Mouse (Mus musculus): Measurements from ENCODE around the gene Pank3. TPM values are rescaled to one million over a fixed set of nuclear protein-coding genes. Genes with fewer than 3 reads are reported as not detected.

Pank3 gene
- polyA plus RNA-seq (2012; fragmentation: generic; extraction: Trizol) = 7.1 TPM
- long read RNA-seq, experiment 1, full-length matches to known transcripts = 3 of 7 reads
- long read RNA-seq, experiment 1, partial matches to known transcripts = 0 of 7 reads
- long read RNA-seq, experiment 1, other reads (novel, unspliced or antisense) = 4 of 7 reads
- long read RNA-seq, experiment 2, full-length matches to known transcripts = 39 of 50 reads
- long read RNA-seq, experiment 2, partial matches to known transcripts = 7 of 50 reads
- long read RNA-seq, experiment 2, other reads (novel, unspliced or antisense) = 4 of 50 reads

DNA sequence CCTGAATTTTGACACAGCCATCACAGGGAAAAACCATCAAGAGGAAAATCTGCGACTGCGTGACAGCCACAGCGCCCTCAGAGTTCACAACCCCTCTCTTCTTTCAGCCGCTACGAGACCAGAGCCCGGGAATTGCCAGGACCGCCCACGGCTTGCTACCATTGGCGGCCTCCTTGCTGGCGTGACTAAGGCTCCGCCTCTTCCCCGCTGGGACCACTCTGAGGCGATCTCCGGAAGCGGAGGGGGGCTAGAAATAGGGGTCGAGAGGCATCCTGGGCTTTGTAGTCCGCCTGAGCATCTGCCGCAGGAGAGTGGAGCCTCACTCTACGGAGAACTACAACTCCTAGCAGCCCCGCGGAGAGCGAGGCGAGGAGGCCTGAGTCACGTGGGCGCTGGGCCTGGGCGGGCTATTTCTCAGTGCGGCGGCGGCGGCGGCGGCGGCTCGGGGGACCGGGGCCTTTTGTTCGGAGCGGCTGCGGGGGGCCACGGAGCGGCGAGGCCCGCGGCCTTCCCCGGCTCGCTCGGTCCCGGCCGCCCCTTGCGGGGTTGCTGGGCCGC is at the start of gene Pank3:
Gene Pank3, plus strand, starts transcription at position 297 of the 558 bp plus-strand sequence.
- peaks cover 47% of the 10 kb centered on the region for H3K79me2 ChIP-seq (ENCODE audit: control insufficient read depth, insufficient read depth)
- TF ChIP-seq FOSL1 (IDR thresholded peaks at IDR 0.05; ENCODE audit: insufficient read depth, low read length, poor library complexity, severe bottlenecking) (no peak), MAX (IDR thresholded peaks at IDR 0.05) (peak; percentile 34), USF1 (IDR thresholded peaks at IDR 0.05; ENCODE audit: low read depth) (peak; percentile 85), MYOD1 (IDR thresholded peaks at IDR 0.05; ENCODE audit: control insufficient read depth, insufficient read length, low read depth) (no peak)
- H3K4me3 ChIP-seq (ENCODE audit: insufficient read depth, poor library complexity, severe bottlenecking) = peak within 1 kb of the TSS; percentile 95
- peak within 1 kb of the TSS; percentile 54 for H3ac ChIP-seq (ENCODE audit: control insufficient read depth, insufficient read length, low read depth)
- H3K36me3 ChIP-seq (ENCODE audit: control insufficient read depth, insufficient read depth) = peaks cover 16% of the 10 kb centered on the region
- no peaks in the 10 kb centered on the region for H3K27me3 ChIP-seq (ENCODE audit: control insufficient read depth, insufficient read depth, insufficient read length)
- H3K79me3 ChIP-seq (ENCODE audit: low read depth) = peaks cover 48% of the 10 kb centered on the region

DNA sequence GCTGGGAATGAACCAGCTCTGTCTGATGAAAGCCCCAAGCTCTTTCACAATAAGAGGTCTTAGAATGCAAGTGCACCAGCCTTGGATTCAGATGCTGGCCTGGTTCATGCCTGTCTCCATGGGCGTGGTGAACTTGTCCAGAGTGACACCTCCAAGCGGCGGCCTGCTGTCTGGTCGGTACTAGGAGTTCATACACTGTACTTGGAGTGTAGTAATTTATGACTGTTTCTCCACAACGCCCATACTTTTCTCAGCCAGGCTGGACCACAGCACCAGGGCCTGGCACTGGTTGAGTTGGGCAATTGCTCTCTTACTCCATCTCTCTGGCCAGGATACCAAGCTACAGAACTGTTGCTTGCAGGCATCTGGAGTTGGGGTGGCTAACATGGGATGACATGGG is 45.4 kb upstream of the Pank3 start:
- Histone ChIP-seq H3K79me3 (ENCODE audit: low read depth) (no peaks in the 10 kb centered on the region), H3K79me2 (ENCODE audit: control insufficient read depth, insufficient read depth) (no peaks in the 10 kb centered on the region), H3ac (ENCODE audit: control insufficient read depth, insufficient read length, low read depth) (no peak overlapping the region), H3K36me3 (ENCODE audit: control insufficient read depth, insufficient read depth) (no peaks in the 10 kb centered on the region), H3K27me3 (ENCODE audit: control insufficient read depth, insufficient read depth, insufficient read length) (peaks cover 4% of the 10 kb centered on the region), H3K4me3 (ENCODE audit: insufficient read depth, poor library complexity, severe bottlenecking) (no peak overlapping the region)
- TF ChIP-seq USF1 (IDR thresholded peaks at IDR 0.05; ENCODE audit: low read depth) = no peak

- Histone ChIP-seq H3K79me2 (ENCODE audit: control insufficient read depth, insufficient read depth) (no peaks in the 10 kb centered on the region), H3ac (ENCODE audit: control insufficient read depth, insufficient read length, low read depth) (no peak overlapping the region), H3K79me3 (ENCODE audit: low read depth) (no peaks in the 10 kb centered on the region), H3K4me3 (ENCODE audit: insufficient read depth, poor library complexity, severe bottlenecking) (no peak overlapping the region), H3K36me3 (ENCODE audit: control insufficient read depth, insufficient read depth) (no peaks in the 10 kb centered on the region), H3K27me3 (ENCODE audit: control insufficient read depth, insufficient read depth, insufficient read length) (peaks cover 4% of the 10 kb centered on the region)
- TF ChIP-seq CEBPB (IDR thresholded peaks at IDR 0.05; ENCODE audit: low read depth) (no peak), FOSL1 (IDR thresholded peaks at IDR 0.05; ENCODE audit: insufficient read depth, low read length, poor library complexity, severe bottlenecking) (no peak), MAX (IDR thresholded peaks at IDR 0.05) (no peak), CTCF (IDR thresholded peaks at IDR 0.05; ENCODE audit: control insufficient read depth, insufficient read depth, insufficient read length) (no peak), USF1 (IDR thresholded peaks at IDR 0.05; ENCODE audit: low read depth) (no peak), MYOD1 (IDR thresholded peaks at IDR 0.05; ENCODE audit: control insufficient read depth, insufficient read length, low read depth) (no peak), MYOG (IDR thresholded peaks at IDR 0.05; ENCODE audit: control insufficient read depth, extremely low read depth, insufficient read length) (no peak)
Observed at GRCm38 (mm10) chr11:35726341-35726846, 42.9 kb upstream of the Pank3 start.

GRCm38 (mm10) chr11:35728200-35728599 is 41.1 kb upstream of the Pank3 start:
- Histone ChIP-seq H3ac (ENCODE audit: control insufficient read depth, insufficient read length, low read depth) (no peak overlapping the region), H3K36me3 (ENCODE audit: control insufficient read depth, insufficient read depth) (no peaks in the 10 kb centered on the region), H3K27me3 (ENCODE audit: control insufficient read depth, insufficient read depth, insufficient read length) (peaks cover 4% of the 10 kb centered on the region), H3K79me2 (ENCODE audit: control insufficient read depth, insufficient read depth) (no peaks in the 10 kb centered on the region), H3K79me3 (ENCODE audit: low read depth) (no peaks in the 10 kb centered on the region), H3K4me3 (ENCODE audit: insufficient read depth, poor library complexity, severe bottlenecking) (no peak overlapping the region)
- TF ChIP-seq USF1 (IDR thresholded peaks at IDR 0.05; ENCODE audit: low read depth) (no peak), MYOG (IDR thresholded peaks at IDR 0.05; ENCODE audit: control insufficient read depth, extremely low read depth, insufficient read length) (no peak)

DNA sequence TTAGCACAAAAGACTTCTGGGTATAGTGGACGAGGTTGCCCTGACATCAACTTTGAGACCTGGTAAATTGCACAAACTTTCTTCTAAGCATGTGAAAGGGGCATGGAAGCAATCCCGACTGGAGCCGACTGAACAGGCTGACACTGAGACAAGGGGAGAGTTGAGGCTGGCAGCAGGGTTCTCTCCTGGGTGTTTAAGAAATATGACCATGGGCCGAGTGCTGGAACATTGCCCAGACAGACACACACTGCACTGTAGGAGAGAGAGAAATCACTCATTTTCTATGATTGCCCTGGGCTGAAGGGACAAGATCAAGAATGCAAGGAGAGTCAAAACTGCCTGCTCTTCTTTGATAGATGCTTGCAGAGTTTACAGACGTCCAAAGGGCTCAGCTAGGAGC is 40.1 kb upstream of the Pank3 start:
- no peaks in the 10 kb centered on the region for H3K36me3 ChIP-seq (ENCODE audit: control insufficient read depth, insufficient read depth)
- TF ChIP-seq MYOD1 (IDR thresholded peaks at IDR 0.05; ENCODE audit: control insufficient read depth, insufficient read length, low read depth) (no peak), CTCF (IDR thresholded peaks at IDR 0.05; ENCODE audit: control insufficient read depth, insufficient read depth, insufficient read length) (no peak), CEBPB (IDR thresholded peaks at IDR 0.05; ENCODE audit: low read depth) (no peak), FOSL1 (IDR thresholded peaks at IDR 0.05; ENCODE audit: insufficient read depth, low read length, poor library complexity, severe bottlenecking) (no peak), MYOG (IDR thresholded peaks at IDR 0.05; ENCODE audit: control insufficient read depth, extremely low read depth, insufficient read length) (no peak), USF1 (IDR thresholded peaks at IDR 0.05; ENCODE audit: low read depth) (no peak), MAX (IDR thresholded peaks at IDR 0.05) (no peak)
- no peaks in the 10 kb centered on the region for H3K79me2 ChIP-seq (ENCODE audit: control insufficient read depth, insufficient read depth)
- no peak overlapping the region for H3ac ChIP-seq (ENCODE audit: control insufficient read depth, insufficient read length, low read depth)
- H3K27me3 ChIP-seq (ENCODE audit: control insufficient read depth, insufficient read depth, insufficient read length) = peaks cover 4% of the 10 kb centered on the region
- H3K4me3 ChIP-seq (ENCODE audit: insufficient read depth, poor library complexity, severe bottlenecking) = no peak overlapping the region
- no peaks in the 10 kb centered on the region for H3K79me3 ChIP-seq (ENCODE audit: low read depth)

- H3K4me3 ChIP-seq (ENCODE audit: insufficient read depth, poor library complexity, severe bottlenecking) = no peak overlapping the region
- no peak overlapping the region for H3ac ChIP-seq (ENCODE audit: control insufficient read depth, insufficient read length, low read depth)
- no peaks in the 10 kb centered on the region for H3K36me3 ChIP-seq (ENCODE audit: control insufficient read depth, insufficient read depth)
- TF ChIP-seq CEBPB (IDR thresholded peaks at IDR 0.05; ENCODE audit: low read depth) (no peak), MAX (IDR thresholded peaks at IDR 0.05) (no peak), CTCF (IDR thresholded peaks at IDR 0.05; ENCODE audit: control insufficient read depth, insufficient read depth, insufficient read length) (no peak), MYOG (IDR thresholded peaks at IDR 0.05; ENCODE audit: control insufficient read depth, extremely low read depth, insufficient read length) (no peak), FOSL1 (IDR thresholded peaks at IDR 0.05; ENCODE audit: insufficient read depth, low read length, poor library complexity, severe bottlenecking) (no peak)
- H3K79me3 ChIP-seq (ENCODE audit: low read depth) = no peaks in the 10 kb centered on the region
- no peaks in the 10 kb centered on the region for H3K79me2 ChIP-seq (ENCODE audit: control insufficient read depth, insufficient read depth)
- no peaks in the 10 kb centered on the region for H3K27me3 ChIP-seq (ENCODE audit: control insufficient read depth, insufficient read depth, insufficient read length)
Observed at GRCm38 (mm10) chr11:35732366-35732765, 36.9 kb upstream of the Pank3 start.

All from C2C12 (cell line).